Mouse (Mus musculus) ES-Bruce4 (cell line): ENCODE data around the gene Shisa3.

Experiments
- CTCF ChIP-seq: IDR thresholded peaks from one replicate; pipeline ENCODE4 v1.8.1; 2011; ENCODE audit warnings: low read depth, low read length
- POLR2A ChIP-seq: IDR thresholded peaks from one replicate; pipeline ENCODE4 v1.8.1; 2011; ENCODE audit warnings: low read length; ENCODE audit not compliant: insufficient read depth

GRCm38 (mm10) chr5:67643537-67644255, 36.0 kb downstream of the Shisa3 start:
- TF ChIP-seq POLR2A (no peak), CTCF (no peak)
